Mouse (Mus musculus): ENCODE measurements around the gene Prep.

- TF ChIP-seq CTCF (IDR thresholded peaks at IDR 0.05; ENCODE audit: control insufficient read depth, insufficient read depth, insufficient read length): peak; percentile 81
- TF ChIP-seq MYOG (IDR thresholded peaks at IDR 0.05; ENCODE audit: control insufficient read depth, extremely low read depth, insufficient read length): no peak
Observed at GRCm38 (mm10) chr10:45114462-45114861, 47.5 kb downstream of the Prep start.
